Mouse (Mus musculus): ENCODE results near the gene Majin.

Gene Majin

DNA sequence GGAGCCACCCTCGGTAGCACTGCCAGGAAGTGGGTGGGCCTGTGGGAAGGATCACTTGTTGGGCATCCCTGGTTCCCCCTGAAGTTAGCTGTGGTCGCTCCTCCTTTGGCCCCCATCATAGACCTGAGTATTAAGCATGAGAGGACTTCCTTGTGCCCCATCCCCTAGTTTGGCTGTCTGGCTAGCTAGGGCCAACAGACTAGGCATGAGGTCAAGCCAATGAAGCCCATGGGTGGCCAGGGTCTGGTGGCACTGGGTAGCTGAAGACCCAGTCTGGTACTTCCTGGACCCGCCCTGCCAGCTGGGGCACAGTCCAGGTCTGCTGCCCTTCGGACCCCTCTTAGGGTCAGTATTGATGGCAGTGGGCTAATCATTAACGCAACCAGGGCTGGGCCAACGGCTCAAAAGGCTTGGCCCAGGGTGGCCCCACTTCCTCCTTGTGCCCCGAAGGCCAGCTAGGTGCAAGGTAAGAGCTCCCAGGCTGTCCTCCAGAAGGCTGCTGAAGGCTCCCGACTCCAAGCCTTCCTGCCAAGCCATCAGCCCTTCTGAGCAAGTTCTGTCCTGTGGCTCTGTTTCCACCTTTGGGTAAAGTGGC is 78.7 kb downstream of the Majin start:
- no peak for DNase-seq (ENCODE audit: low spot score in 2 of 2)

DNA sequence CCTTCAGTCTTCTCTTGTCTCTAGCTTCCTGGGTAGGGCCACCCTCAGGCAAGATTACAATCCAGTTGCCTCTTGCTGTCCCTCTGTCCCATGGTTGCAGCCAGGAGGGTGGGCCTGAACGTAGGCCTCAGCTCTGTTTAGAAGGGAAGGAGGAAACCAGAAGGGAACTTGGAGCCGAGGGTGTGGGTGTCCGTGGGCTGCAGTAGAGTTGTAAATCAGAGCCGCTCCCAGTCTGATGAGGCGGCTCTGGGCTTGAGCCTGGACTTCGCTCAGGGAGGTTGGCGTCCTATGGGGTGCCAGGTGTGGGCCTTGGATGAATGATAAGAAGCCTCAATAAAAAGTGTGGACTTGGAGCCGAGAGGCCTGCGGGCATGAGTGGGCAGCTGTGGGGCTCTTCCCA is 80.0 kb downstream of the Majin start:
- DNase-seq (ENCODE audit: low spot score in 2 of 2) = no peak

DNA sequence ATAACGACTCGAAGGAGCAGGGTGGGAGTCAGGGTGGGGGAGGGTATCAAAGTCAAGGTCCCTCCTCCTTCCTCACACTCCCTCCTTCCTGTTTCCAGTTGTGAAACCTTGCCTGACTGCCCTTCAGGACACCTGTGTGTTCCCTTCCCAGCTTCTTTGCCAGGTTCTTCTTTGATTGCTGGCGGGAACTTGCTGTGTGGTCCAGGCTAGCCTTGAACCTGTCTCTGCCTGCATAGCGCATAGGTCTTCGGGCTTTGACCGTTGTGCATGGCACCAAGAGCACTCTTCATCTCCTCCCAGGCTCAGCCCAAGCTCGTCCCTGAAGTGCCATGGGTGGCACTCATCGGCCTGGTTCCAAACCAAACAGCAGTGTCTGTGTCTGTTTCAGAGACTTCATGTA is 80.8 kb downstream of the Majin start:
- no peak for DNase-seq (ENCODE audit: low spot score in 2 of 2)

DNA sequence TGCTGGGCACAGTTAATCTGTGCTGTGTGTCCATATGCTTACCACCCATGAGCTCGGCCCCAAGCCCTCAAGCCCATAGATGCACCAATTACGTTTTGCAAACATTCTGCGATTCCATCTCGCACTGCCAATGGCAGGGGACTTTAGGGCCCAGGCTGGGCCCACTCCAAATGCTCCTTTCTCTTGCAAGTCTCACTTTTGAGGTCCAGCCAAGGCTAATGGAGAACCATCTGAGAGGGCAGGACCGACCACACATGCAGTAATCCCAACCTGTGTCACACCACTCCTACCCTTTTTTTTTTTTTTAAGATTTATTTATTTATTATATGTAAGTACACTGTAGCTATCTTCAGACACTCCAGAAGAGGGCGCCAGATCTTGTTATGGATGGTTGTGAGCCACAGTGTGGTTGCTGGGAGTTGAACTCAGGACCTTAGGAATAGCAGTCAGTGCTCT is 81.6 kb downstream of the Majin start:
- no peak for DNase-seq (ENCODE audit: low spot score in 2 of 2)

DNA sequence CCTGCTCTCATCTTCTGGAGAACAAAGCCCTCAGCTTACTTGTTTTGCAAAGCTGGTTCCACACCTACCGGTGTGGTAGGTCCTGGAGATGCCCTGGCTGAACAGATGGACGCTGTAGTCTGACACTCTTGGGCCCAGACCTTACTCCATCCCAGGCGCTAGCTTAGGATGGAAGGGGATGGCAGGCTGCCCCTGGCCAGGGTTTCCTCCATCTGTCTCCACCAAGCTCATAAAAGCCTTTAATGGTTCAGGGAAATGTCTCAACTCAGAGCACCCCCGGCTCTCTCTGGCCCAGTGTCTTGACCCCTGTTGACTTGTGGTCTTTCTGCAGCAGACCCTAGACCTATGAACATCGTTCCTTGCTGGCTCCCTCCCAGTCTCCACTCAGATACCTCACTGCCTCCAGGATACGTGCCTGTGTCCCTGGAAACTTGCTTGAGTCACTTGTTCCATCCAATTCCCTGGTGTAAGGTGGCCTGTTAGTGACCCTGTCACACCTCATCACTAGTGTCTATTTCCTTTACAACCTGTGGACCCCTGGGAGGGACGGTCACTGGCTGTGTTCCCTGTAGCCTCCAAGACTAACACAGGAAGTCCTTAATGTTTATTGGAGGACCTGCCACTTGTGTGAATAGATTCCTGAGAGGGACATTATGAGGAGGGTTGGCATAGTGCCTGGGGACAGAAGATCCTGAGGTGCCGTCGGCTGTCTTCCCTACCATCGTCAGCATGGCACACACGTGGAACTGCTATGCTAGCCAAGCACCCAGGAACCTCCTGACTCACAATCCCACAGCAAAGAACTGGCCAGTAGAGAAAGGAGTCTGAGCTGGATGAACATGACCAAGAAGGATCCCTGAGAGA is 83.3 kb downstream of the Majin start:
- peak in 1 of 2 experiments; percentile 52 for DNase-seq (ENCODE audit: low spot score in 2 of 2)

DNA sequence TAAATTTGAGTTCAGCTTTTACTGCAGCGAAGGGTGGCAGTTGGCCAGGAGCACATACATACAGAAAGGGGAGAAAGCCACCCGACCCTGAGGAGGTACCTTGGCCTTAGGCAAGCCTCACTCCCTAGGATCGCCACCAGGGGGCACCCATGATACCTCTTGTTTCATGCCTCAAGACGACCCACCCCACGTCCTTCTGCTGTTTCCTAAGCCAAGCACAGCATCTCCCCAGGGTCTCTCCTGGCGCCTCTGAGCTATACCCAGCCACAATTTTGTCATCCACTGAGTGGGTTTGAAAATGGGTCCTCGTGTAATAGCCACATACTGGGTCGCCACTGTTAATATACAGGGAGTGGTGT is 84.0 kb downstream of the Majin start:
- DNase-seq (ENCODE audit: low spot score in 2 of 2) = peak; percentile 83 to 90

DNA sequence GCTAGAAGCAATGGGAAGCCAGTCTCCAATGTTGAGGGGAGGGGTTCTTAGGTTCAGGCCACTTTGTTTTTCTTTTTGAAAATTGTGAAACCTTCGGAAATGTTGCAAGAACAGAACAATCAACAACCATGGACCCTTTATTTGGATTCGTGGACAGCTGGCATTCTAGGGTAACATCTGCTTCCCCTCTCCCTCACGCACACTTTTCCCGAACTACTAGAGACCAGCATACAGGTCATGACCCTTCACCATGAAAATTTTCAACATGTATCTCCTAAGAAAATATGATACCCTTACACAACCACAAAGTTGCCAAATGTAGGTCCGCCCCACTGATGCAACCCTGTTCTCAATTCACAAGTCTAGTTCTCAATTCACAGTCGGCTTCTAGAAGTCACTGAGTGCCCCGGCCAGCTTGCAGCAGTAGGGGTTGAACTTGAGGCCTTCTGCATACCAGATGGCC is 84.5 kb downstream of the Majin start:
- DNase-seq (ENCODE audit: low spot score in 2 of 2) = no peak

DNA sequence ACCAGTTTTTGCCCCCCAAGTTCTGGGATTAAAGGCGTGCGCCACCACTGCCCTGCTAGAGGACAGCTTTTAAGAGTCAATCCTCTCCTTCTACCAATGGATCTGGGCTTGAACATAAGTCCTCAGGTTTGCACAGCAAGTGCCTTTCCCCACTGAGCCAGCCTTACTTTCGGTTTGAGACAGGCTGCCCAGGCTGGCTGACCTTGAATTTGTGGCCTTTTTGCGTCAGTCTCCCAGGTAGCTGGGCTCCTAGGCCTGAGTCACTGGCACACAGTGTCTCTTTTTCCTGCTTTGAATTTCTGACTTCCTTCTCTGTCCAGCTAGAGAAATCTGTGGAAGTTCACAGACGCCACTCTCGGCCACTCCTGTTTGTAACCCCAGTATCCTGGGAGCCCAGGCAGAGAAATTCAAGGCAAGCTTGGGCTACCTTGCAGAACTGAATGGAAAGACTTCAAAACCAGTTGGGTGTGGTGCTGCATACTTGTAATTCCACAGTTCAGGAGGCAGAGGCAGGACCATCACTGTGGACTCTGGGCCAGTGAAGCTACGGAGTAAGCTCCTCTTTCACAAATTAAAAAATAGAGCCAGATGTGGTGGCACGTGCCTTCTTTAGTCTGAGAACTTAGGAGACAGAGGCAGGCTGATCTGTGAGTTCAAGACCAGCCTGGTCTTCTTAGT is 85.7 kb downstream of the Majin start:
- DNase-seq (ENCODE audit: low spot score in 2 of 2) = no peak

DNA sequence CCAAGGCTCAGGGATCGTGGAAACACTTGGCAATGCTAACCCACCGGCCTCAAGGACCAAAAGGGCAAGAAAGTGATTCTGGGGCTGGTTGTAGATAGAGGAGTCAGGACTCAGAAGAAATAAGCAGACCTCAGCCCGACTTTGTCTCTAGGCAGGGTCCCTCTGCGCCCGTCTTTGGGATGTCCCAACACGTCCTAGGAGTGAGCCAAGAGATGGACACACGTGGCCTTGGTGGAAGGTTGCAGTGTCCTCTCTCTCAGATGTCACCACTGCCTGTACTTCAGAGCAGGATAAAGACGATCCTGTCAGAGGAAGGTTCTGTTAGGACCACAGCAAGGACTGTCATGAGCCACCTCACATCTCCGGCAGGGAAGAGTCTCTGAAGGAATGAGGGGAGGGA is 86.5 kb downstream of the Majin start:
- DNase-seq (ENCODE audit: low spot score in 2 of 2) = no peak

DNA sequence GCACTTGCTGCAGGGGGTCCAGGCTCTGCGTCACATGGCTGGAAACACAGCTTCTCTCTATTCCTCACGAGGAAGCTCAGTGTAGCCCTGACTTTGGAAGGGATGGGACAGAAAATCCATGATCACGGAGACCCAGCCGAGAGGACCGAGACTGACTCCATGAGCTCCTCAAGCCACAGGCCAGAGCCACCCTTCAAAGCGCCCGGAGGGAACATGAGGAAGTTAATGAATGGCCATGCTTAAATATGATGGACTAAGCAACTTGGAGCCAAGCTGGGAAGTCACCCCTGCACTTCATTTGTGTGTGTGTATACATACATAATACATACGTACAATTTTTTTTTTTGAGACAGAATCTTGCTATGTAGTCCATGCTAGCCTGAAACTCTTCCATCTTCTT is 87.0 kb downstream of the Majin start:
- no peak for DNase-seq (ENCODE audit: low spot score in 2 of 2)

DNA sequence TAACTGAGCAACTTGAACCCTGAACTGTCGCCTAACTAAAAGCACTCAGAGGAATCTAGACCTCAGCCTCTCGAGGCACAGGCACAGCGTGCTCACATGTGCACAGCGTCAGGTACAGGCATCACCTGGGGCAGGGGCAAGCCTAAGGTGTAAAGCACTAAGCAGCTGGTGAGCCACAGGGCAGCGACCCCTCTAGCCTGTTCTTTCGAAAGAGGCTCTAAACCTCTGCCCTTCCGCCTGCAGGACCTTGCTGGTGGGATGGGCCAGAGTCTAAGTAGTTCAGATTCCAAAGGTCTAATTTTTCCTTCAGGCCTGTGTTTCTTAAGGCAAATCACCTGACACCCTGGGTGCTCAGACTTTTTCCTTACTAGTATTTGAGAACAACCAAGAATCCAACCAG is 87.9 kb downstream of the Majin start:
- DNase-seq (ENCODE audit: low spot score in 2 of 2) = no peak

DNA sequence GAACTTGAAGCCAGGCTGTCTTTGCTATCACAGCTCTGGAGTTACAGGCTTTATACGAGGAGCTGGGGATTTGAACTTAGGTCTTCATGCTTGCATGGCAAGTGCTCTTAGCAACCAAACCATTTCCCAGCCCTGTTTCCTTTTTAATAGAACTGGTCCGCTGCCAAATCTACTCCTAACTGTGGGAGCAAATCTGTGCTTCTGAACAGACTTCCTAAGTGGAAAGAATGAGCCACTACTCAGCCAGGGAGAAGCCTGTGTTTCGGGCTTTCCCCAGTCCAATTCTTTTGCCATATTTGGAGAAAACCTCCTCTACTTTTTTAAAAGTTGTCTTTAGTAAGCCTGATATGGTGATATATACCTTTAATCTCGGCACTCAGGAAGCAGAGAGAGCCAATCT is 88.5 kb downstream of the Majin start:
- DNase-seq (ENCODE audit: low spot score in 2 of 2) = no peak

DNA sequence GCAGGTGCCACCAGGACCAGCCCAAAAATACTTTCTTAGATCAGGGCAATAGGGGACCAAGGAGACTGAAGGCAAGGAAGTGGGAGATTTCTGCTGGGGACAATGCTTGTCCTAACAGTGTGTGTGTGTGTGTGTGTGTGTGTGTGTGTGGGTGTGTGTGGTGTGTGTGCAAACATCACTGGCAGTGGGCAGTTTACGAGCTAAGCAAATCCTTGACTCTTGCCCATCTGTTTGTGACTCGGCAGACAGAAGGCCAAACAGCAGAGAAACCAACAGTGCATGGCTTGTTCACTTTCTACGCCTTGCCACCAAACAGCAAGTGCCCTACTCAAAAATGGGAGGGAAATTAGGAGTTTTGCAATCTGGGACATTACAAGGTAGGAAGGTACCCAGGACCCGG is 89.4 kb downstream of the Majin start:
- no peak for DNase-seq (ENCODE audit: low spot score in 2 of 2)

All from cerebellum, postnatal 4 days (tissue).